Mouse (Mus musculus) gastrocnemius, postnatal 4 days (tissue): ENCODE results near the gene Mob3c. TPM values are rescaled to one million over a fixed set of nuclear protein-coding genes. Genes with fewer than 3 reads are reported as not detected.

Experiments
- DNase-seq, 2 experiments: peaks; one replicate each; pipeline ENCODE4 v3.0.0; 2021 to 2022; ENCODE audit warnings: low spot score in 2 of 2, mixed read lengths in 2 of 2
- total RNA-seq, 2 experiments: library from RNA; stranded (reverse); gene quantifications; 2 replicates each; pipeline ENCODE4 v1.2.3; 2021

The Mob3c gene
- total RNA-seq, 2 experiments from 2014 or later = 5.5 to 8.1 TPM

DNA sequence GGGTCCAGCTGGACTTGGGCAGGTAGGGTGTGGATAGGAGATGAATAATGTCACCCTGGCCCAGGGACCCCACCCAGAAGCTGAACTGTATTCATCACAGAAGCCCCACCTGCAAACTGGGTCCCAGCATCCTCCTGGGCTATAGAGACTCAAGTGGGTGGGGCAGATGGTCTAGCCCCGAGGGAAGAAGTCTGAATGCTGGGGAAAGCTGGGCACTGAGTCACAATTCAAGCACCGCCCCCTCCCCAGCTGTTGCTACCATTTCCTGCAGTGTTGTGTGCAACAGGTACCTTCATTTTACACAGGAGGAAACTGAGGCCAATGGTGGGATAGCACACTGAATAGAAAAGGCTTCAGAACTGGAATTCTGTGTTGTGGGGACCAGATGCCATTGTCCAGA lies 4.1 kb downstream of the Mob3c start:
- DNase-seq = no peak

DNA sequence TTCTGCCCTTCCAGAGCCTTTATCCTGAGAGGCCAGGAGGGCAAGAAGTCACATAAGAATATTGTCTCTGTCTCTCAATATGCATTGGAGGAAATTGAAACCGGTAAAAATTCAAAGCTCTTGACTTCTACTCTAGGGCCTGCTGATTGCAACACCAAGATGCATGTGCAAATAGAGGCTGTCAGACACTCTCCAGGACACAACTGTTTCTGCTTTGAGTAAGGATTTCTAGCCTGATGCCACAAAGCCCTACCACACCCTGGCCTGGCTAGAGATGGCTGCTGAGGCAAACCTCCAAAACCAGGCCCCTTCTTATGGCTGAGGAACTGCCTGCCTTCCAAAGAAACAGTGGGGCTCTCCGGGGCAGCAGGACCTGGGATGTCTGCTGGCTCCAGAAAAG lies 7.7 kb downstream of the Mob3c start:
- DNase-seq = no peak

DNA sequence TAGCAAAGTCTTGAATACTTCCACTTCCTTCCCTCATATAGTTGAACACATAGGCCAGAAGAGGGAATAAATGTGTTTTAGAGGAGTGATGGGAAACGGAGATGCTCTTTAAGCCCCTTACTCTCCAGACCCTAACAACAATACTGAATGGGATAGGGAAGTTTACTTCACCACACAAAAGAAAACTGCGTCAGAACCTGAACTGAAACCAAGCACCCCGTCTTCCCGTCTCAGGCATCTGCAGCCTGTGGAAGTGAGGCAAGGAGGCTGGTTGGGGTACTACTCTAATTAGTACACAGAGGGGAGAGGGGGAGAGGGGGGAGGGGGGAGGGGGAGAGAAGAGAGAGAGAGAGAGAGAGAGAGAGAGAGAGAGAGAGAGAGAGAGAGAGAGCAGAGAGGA lies 10.3 kb downstream of the Mob3c start:
- no peak for DNase-seq

DNA sequence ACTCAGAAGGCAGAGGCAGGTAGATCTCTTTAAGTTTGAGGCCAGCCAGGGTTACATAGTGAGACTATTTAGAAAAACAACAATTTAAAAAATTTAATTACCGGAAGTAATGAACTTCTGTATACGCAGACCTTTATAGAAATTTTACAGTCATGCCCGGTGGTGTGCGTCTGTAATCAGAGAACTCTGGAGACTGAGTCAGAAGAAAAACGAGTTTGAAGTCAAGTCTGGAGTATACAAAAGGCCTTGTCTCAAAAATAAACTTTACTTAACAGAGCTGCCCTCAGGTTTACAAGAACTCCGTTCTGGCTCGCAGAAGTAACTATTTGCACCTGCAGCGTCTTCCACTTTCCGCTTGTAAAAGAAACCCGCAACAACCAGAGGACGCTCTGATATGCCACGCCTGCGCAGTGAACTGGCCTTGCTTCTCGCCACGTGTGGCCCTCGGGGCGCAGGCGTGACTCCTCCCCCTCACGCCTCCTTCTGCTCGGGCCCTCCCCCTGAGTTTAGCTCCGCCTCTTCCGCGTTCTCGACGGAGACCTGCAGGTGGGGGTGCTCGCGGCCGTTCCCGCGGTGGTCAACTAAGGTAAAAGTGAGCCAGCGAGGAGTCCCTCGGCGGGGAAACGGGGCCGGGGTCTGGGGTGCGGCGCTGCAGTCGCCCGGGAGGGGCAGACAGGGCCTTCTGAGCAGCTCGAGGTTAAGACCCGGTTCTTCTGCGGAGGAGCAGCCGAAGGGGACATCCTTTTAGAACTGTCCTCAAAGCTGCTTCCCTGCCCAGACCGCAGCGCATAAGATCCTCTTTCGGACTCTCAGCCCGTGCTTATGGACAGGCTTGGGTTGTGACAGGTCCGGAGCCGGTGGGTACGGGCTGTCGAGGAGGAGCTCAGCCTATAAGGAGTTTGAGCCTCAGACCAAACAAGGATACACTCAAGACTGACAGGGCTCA lies 11.1 kb downstream of the Mob3c start, which contains the start of gene Mknk1:
Gene Mknk1 (plus strand): TSS at position 503 of the 946 bp plus-strand sequence.
- DNase-seq = peak; percentile 85 to 91

DNA sequence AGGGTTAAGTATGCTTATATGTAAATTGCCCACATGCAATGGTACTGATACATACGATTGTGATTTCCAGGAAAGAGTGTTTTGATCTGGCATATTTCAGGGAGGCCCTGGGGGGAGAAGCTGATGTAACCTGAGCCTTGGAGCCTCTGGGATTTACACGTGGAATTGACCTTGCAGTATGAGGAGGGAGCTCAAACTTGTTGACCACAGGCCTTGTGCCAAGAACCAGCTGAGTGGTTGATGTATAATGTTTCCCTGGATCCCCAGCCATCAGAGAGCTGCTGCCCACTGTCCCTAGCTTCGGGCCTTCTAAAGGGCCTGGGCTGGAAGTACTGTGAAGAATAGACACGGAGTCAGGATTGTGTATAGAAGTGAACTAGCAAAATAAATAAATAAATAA lies 12.1 kb downstream of the Mob3c start:
- DNase-seq = no peak

DNA sequence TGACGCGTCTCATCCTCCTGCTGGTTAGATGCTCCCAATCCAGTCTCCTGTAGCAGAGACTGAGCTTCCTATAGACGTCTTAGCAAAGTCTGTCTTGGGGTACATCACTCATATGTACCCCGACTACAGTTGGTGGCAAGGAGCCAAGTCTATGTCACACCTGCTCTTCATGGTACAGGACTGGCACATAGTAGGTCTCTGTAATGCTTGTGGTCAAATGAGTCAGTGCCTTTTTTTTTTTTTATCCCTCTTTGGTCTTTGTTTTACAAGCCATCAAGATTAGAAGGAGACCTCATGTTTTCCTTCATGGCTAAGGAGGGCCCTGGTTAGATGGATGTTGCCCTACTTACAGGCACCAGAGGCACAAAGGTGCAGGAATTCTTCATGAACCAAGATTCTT lies 12.9 kb downstream of the Mob3c start:
- DNase-seq = no peak

DNA sequence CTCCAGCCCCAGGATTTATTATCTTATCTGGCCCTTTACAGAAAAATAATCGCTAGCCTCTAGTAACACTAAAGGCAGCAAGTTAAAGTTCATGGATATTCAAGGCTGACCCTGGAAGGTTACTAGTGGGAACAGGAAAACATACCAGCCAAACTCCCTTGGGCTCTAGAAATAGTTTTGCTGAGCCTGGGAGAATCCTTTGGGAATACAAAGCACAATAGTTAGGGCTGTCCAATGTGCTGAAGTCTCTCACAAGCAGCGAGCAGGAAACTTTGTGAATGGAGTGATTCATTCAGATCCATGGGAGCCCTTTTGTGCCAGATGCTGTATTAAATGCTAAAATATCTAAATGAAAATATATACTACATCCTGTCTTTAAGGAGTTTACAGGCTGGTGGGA lies 18.8 kb downstream of the Mob3c start:
- DNase-seq = no peak

DNA sequence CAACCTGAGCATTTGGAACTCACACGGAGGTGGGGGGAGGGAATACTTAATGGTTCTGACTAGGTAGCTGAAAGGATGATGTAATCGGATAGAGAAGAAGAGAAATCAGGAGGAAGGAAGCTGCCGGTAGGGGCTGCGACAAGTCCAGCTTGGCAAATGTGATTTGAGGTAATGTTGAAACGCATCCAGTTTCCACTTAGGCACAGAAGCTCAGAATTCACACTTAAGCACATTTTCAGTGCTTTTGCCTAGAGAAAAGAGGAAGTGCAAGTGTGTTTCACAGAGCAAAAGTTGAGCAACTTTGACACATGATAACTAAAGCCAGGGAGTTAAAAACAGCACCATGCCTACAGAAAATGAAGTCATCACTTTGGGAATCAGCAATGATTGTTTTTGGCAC lies 19.5 kb downstream of the Mob3c start:
- DNase-seq = no peak

DNA sequence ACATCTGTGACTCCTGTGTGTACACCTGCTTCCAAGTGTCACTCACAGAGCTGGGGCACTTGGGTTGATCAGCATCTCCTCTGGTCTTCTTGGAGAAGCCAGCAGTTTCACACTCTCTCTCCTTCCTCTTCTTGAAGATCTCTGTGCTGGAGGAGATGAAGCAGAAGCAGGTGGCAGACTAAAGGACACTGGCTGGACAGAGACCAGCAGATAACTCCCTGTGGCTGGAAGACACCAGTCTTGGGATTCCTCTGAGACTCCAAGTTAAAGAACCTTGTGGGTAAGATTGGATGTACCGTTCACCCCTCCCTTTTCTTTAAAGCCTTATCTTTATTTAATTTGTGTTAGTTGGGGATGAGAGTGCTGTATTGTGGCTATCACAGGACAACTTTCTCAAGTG lies 20.2 kb downstream of the Mob3c start:
- no peak for DNase-seq

DNA sequence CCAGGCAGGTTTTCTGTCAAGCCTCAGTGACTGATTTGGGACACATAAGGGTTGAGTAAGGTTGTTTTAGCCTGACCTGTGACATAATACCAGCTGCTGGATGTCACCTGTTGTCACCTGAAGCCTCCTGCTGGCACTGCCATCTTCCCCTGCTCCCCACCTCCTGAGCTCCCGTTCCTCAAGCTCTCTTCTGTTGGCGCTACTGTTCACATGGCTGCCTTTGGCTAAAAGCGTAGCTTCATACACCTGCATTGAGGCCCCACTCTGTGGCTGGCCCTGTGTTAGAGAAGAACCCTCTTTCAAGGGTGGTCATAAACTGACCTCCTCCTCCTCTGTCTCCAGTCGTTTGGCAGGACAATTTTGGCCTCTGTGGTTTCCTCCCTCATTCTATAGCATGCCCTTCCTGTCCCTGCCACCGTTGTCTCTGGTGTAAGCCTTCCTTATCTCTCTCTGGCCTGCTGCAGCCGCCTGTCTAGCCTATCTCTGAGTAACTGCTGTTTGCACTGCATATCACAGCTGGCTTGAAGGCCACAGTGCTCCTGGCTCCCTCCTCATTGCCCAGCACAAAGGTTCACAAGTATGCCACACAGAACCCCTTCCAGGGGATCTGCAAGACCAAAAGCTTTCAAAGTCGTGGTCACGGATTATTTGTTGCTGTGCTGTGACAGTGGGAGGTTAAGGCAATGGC lies 21.2 kb downstream of the Mob3c start:
- DNase-seq = no peak

DNA sequence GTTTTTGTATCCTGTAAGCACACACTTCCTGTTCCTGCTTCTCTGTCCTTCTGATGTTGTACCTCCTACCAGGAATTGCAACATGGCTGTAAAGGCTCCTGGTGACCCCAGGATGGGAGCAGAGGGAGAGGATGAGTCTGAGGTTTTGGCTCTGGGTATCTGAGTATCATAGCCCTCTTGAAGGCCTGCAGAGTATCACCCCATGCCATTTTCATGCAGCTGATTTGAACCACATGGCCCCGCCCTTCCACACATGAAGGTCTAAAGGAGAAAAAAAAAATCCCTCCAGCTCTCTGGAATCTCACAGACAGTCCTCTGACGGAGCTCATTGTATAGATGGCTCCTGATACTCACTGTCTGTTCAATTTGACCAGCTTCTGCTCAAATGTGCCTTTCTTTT lies 22.2 kb downstream of the Mob3c start:
- no peak for DNase-seq

DNA sequence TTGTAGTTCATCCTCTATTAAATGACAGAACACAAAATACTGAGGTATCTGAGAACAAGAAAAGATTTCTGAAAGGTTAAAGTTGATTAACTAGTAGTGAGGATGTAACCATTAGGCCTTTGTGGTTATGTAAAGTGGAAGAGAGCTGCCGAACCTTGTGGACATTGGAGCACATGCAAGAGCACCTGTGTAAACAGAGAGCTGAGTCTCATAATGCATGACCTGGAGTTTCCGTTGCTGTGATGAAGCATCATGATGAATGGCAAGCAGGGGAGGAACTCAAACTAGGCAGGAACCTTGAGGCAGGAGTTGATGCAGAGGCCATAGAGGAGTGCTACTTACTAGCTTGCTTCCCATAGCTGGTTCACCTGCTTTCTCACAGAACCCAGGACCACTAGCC lies 22.7 kb downstream of the Mob3c start:
- no peak for DNase-seq

DNA sequence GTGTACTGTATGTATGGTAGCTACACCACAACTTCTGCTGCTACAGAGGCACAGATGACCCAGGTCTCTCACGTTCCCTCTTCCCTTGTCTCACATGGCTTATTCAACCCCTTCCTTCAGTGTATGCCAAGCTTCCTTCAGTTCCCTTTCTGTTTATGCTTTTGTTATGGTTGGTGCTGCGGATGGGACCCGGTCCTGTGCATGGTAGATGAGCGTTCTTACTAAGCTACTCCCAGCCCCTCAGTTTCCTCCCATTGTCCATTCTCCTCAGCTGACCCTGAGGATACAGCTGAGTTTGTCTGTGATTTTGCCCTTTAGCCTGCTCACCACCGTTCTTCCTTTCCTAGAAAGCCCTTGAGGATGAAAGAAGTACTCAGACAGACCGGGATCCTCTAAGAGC lies 23.7 kb downstream of the Mob3c start:
- DNase-seq = no peak

DNA sequence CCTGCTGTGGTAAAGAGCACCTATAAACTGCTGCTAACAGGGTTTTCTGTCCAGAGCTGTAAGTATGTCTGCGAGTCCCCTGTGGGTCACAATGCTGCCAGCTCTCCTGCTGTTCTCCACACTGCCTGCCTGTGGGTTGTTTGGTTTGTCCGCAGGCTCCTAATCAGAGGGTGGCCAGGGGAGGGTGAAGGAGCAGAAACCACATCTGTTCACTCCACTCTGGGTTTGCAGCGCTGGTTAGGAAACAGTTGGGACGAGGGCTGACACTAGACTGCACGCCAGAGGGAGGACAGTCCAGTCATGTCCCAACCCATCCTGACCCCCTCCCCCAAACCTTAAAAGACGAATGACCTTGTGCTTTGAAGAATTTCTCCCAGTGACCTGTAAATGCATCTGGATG lies 27.2 kb downstream of the Mob3c start:
- no peak for DNase-seq

DNA sequence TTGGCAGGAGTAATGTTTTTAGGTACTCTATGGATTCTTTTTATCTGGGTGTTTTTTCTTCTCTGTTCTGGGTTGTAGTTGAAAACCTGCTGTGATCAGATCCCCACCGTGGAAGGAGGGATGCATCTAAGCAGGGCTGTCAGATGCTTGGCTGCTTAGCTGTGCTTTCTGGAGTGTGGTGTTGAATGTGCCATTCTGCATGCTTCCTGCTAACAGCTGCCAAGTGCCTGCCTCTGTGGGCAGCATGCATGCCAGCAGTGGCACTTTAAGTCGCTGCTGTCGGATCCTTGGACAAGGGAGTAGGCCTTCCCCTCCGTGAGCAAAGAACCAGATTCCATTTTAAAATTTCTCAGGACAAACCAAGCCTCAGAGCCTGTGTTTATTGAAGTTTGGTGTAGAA lies 27.7 kb downstream of the Mob3c start:
- DNase-seq = no peak

DNA sequence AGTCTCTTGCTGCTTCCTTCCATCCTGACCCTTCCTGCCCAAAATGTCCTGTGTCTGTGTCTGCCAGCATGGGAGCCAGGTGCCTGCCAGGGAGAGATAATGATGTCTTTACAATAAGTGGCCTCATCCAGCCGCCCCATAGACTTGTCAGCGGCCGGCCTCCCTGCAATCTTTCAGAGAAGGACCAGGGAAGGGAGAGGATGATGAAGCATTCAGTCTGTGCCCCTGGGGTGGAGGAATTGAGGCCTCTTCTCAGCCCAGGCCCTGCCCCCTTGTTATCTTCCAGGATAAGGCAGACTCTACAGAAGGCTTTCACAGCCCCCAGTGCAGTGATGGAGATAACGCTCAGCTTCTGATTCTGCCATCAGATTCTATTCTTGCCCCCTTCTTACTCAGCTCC lies 28.4 kb downstream of the Mob3c start:
- no peak for DNase-seq

DNA sequence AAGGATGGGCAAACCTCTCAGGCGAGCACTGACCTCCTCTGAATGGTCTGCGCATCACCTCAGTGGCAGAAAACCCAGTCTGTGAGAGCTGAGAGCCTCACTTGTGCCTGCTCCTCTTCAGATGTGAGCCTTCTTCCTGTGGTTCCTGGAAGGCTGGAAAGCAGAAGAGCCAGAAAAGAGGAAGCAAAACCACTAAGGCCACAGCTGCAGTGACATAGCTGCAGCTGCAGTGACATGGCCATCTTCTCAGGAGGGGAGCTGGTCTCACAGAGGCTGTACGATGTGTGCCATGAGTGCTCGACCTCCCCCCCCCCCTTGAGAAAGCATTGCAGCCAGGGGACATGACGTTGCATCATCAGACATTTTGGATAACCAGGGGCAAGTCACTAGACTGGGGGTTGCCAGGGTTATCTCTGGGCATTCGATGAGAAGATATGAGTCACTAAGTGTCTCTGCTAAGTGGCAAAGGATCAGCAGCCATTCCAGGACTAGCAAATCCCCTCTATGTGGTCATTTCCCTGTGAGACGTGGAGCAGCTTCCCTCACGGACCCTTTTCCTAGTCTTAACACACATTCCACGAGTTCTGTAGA lies 29.5 kb downstream of the Mob3c start:
- no peak for DNase-seq

DNA sequence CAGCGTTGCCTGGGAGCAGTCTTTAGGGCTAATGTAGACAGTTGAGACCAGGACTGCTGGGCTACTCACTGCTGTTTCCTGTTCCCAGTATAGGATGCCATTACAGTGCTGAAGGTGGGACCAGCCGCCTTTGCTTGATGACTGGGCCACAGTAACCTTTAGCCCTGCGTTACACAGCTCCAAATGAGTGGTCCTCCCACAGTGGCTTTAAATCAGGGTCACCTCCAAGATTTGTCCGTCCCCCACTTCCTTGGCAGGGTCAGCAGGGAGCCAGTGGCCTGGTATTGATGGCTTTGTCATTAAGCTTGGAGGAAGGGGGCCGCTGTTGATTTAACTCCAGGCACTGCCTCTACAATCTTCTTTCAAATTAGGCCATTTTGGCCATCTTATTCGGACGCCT lies 35.5 kb downstream of the Mob3c start:
- DNase-seq = no peak

DNA sequence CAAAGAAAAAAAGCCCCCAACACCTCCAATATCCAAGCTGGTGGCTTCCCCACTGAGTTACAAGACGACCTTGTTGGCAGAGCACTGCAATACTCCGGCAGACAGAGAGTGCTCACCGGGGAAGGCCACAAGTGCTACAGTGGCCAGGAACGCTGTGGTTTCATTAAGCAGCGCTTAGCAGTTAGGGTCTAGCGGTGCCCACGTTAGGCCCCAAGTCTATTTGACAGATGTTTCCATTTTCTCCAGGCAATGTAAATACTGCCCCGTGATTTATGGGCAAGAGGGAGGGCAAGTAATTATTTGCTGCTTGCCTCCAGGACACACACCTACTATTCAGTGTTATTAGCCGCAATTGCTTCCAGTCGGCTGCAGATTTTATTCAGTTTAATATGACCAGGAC lies 36.0 kb downstream of the Mob3c start:
- no peak for DNase-seq

DNA sequence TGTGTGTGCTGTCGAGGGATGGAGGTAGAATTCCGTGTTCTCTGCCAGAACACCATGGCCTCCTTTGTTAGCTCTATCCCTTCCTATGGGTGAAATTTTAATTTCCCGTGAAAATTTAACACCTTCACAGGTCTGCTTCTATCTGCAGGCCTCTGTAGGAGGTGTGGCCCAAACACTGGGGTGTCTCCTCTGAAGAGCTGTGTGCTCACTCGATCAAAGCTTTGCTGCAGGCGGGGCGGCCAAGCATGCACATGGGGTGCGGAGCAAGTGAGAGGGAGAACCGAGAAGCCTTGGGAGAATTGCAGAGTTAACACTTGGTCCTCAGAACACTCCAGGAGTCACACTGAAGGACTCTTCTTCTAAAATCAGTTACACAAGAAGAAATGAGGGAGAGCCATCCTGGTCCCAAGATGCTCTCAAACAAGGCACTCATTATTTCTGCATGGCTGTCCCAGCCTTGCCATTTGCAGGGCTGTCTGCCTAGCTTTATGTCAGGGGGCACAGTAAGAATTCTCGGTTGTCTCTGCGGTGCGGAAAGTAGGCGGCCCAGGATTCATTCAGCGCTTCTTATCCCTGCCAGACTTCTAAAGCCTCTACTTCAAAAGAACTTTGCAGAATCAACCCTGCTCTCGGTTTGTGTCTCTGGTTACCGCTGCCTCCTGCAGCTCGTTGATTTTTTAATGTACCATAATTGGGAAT lies 41.8 kb downstream of the Mob3c start:
- DNase-seq = no peak

DNA sequence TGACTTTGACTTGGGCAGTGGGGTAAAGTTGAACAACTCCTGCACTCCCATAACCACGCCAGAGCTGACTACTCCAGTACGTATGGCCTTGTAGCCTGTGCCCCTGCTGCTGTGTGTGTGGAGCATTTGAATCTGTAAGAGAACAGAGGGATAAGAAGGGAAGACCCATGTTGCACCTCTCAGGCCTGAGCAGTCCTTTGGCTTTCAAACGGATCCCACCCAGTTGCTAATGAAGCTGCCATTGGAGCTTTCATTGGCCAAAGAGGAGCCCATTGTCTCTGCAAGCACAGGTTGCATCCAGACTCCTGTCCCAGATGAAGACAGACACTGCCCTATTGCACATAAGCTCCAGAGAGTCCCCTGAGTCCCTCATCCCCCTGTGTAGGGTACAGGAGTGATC lies 45.3 kb downstream of the Mob3c start:
- DNase-seq = no peak
